Comparison of ENCODE assay signal across 11 mouse cellular contexts in genomic region chr5:34191843-34192242, GRCm38 (mm10). TPM values are rescaled to one million over a fixed set of nuclear protein-coding genes. Genes with fewer than 3 reads are reported as not detected.
A peak's percentile ranks its signal among the peaks of the same experiment; 100 is the strongest.
DNase-seq lines count a peak whose midpoint lies in the region; ATAC-seq and TF ChIP-seq lines count a peak whose summit lies in the region.
"Had no signal": no experiment of that assay in that cellular context is flagged by ENCODE, and none has a peak within 500 bp of the region (broad histone marks: within the 10 kb centered on the region; RNA-seq: fewer than 3 reads in every experiment).

No protein-coding gene starts in this region.

- no peaks in the 10 kb centered on the region for H3K36me3 ChIP-seq in heart, postnatal 0 days (replicated peaks; ENCODE audit: control insufficient read depth, insufficient read depth, low read length)
- H3K36me3 ChIP-seq in midbrain, postnatal 0 days (ENCODE audit: insufficient read depth, low read length) = no peaks in the 10 kb centered on the region; the same call in none of the 2 replicates
- no peaks in the 10 kb centered on the region; the same call in 1 of the 2 replicates for H3K36me3 ChIP-seq in midbrain, embryonic 16.5 days (ENCODE audit: control insufficient read depth, insufficient read depth, low read length)

- peaks cover 29% of the 10 kb centered on the region for H3K4me1 ChIP-seq in heart, postnatal 0 days (ENCODE audit: control insufficient read depth, insufficient read depth)
- H3K4me1 ChIP-seq in midbrain, postnatal 0 days (ENCODE audit: insufficient read depth, low read length) = 0 out of 2 replicates have a peak, but pooled peaks cover 5% of the 10 kb centered on the region
- H3K4me1 ChIP-seq in midbrain, embryonic 16.5 days (ENCODE audit: control insufficient read depth, insufficient read depth, low read length) = peaks cover 5% of the 10 kb centered on the region; the same call in 1 of the 2 replicates
- H3K4me1 ChIP-seq in bone marrow, adult 2 months (ENCODE audit: control insufficient read depth, insufficient read depth, low read length) = peaks cover 7% of the 10 kb centered on the region; the same call in 1 of the 2 replicates
- H3K4me1 ChIP-seq in olfactory bulb, adult 2 months (ENCODE audit: control insufficient read depth, insufficient read depth, low read length) = peaks cover 16% of the 10 kb centered on the region

- no peak for TF ChIP-seq EP300 in heart, postnatal 0 days (IDR thresholded peaks at IDR 0.05; ENCODE audit: low read depth)

- WGBS in heart, postnatal 0 days = 72% methylated on average over 4 of the region's 4 CpGs
- WGBS in midbrain, postnatal 0 days = 71% methylated on average over 4 of the region's 4 CpGs
- WGBS in midbrain, embryonic 16.5 days = 80% methylated on average over 4 of the region's 4 CpGs
- 71% methylated on average over 4 of the region's 4 CpGs for WGBS in bone marrow, adult 2 months
- WGBS in olfactory bulb, adult 2 months = 58% methylated on average over 4 of the region's 4 CpGs

- no peak overlapping the region for H3K27ac ChIP-seq in heart, postnatal 0 days (ENCODE audit: low read depth)
- no peak overlapping the region for H3K27ac ChIP-seq in midbrain, postnatal 0 days (ENCODE audit: low read depth, low read length)
- H3K27ac ChIP-seq in midbrain, embryonic 16.5 days (ENCODE audit: low read length) = no peak overlapping the region
- no peak overlapping the region for H3K27ac ChIP-seq in bone marrow, adult 2 months (ENCODE audit: control insufficient read depth, insufficient read depth, low read depth, low read length, poor library complexity)
- H3K27ac ChIP-seq in olfactory bulb, adult 2 months (ENCODE audit: insufficient read depth, low read depth, low read length) = no peak overlapping the region

- no peaks in the 10 kb centered on the region for H3K27me3 ChIP-seq in heart, postnatal 0 days (ENCODE audit: control insufficient read depth, insufficient read depth, low read length)
- H3K27me3 ChIP-seq in midbrain, postnatal 0 days (ENCODE audit: insufficient read depth, low read length) = no peaks in the 10 kb centered on the region
- no peaks in the 10 kb centered on the region for H3K27me3 ChIP-seq in midbrain, embryonic 16.5 days (ENCODE audit: control insufficient read depth, insufficient read depth, low read depth, low read length)
- H3K27me3 ChIP-seq: megakaryocyte, embryonic 14.5 days; Patski had no signal

- no peak for TF ChIP-seq POLR2A in bone marrow, adult 2 months (IDR thresholded peaks at IDR 0.05; ENCODE audit: borderline replicate concordance, control insufficient read depth, low read depth, low read length)
- no peak for TF ChIP-seq POLR2A in olfactory bulb, adult 2 months (IDR thresholded peaks at IDR 0.05; ENCODE audit: insufficient read depth, low read depth, low read length)

- DNase-seq in heart, postnatal 0 days (ENCODE audit: low spot score) = no peak
- no peak for DNase-seq in heart, postnatal 10 days
- peak; percentile 32 for DNase-seq in midbrain, postnatal 0 days (ENCODE audit: low spot score)
- no peak for DNase-seq in heart, adult 11 months
- no peak for DNase-seq in frontal cortex, adult 2 months (ENCODE audit: extremely low spot score in 1 of 2, low spot score in 1 of 2)
- DNase-seq: cerebellum, adult 11-12 months had no signal

- H3K4me2 ChIP-seq in heart, postnatal 0 days (ENCODE audit: low read depth, low read length) = no peak overlapping the region
- H3K4me2 ChIP-seq in midbrain, postnatal 0 days (ENCODE audit: low read depth, low read length, poor library complexity, severe bottlenecking) = no peak overlapping the region
- no peak overlapping the region for H3K4me2 ChIP-seq in midbrain, embryonic 16.5 days (ENCODE audit: low read length)

- peak; percentile 65 for TF ChIP-seq CTCF in heart, postnatal 0 days (IDR thresholded peaks at IDR 0.05; ENCODE audit: low read depth)
- peak; percentile 72 for TF ChIP-seq CTCF in midbrain, postnatal 0 days (IDR thresholded peaks at IDR 0.05)
- peak; percentile 29; the same call in 1 of the 2 replicates for TF ChIP-seq CTCF in bone marrow, adult 2 months (IDR thresholded peaks at IDR 0.05; ENCODE audit: control insufficient read depth, insufficient read depth, low read length)
- peak; percentile 32; the same call in 1 of the 2 replicates for TF ChIP-seq CTCF in olfactory bulb, adult 2 months (IDR thresholded peaks at IDR 0.05; ENCODE audit: insufficient read depth, low read depth, low read length)

- intact Hi-C loops in heart, postnatal 10 days (cut with DNase I) = loop anchor here (2.0 to 5.0 kb wide), 2 partner anchors 51 to 95 kb away; no protein-coding TSS in a partner anchor

- no peak for ATAC-seq in heart, postnatal 0 days (ENCODE audit: insufficient read depth, low read depth)
- no peak for ATAC-seq in midbrain, postnatal 0 days (ENCODE audit: low FRiP score)
- no peak for ATAC-seq in midbrain, embryonic 16.5 days
- ATAC-seq: Patski had no signal

- no peak overlapping the region for H3K4me3 ChIP-seq in heart, postnatal 0 days (ENCODE audit: low read depth, low read length)
- H3K4me3 ChIP-seq in midbrain, postnatal 0 days (ENCODE audit: low read depth, low read length) = no peak overlapping the region
- no peak overlapping the region for H3K4me3 ChIP-seq in midbrain, embryonic 16.5 days (ENCODE audit: low read depth, low read length)
- H3K4me3 ChIP-seq in bone marrow, adult 2 months (replicated peaks; ENCODE audit: control insufficient read depth, low read depth, low read length) = no peak overlapping the region
- H3K4me3 ChIP-seq in olfactory bulb, adult 2 months (ENCODE audit: insufficient read depth, low read depth, low read length) = no peak overlapping the region
- H3K4me3 ChIP-seq: megakaryocyte, embryonic 14.5 days had no signal

- H3K9me3 ChIP-seq in heart, postnatal 0 days (replicated peaks; ENCODE audit: control insufficient read depth, low read length) = no peaks in the 10 kb centered on the region
- H3K9me3 ChIP-seq in midbrain, postnatal 0 days (ENCODE audit: low read length) = no peaks in the 10 kb centered on the region
- no peaks in the 10 kb centered on the region for H3K9me3 ChIP-seq in midbrain, embryonic 16.5 days (replicated peaks; ENCODE audit: control insufficient read depth, low read length, poor library complexity, severe bottlenecking)
- H3K9me3 ChIP-seq: megakaryocyte, embryonic 14.5 days had no signal

- no peak overlapping the region for H3K9ac ChIP-seq in heart, postnatal 0 days (replicated peaks; ENCODE audit: low read depth, low read length)
- no peak overlapping the region for H3K9ac ChIP-seq in midbrain, postnatal 0 days (replicated peaks; ENCODE audit: low read length, poor library complexity, severe bottlenecking)
- H3K9ac ChIP-seq in midbrain, embryonic 16.5 days (ENCODE audit: low read depth, low read length) = no peak overlapping the region

RNA-seq across cellular contexts. Expression of gene Mxd4, which starts 4.3 kb away (rescaled TPM):
- total RNA-seq in heart, postnatal 0 days (2014; rRNA removed; ENCODE audit: low replicate concordance) = 104 and 114 TPM in 2 replicates
- polyA plus RNA-seq in heart, postnatal 0 days (2015; fragmentation: Nextera tagmentation; extraction: Ambion mirVana) = 22.5 and 24.5 TPM in 2 replicates
- total RNA-seq in heart, postnatal 10 days (2021) = 100 to 1,000 TPM; 109 to 119 TPM
- 87.3 and 90.2 TPM in 2 replicates for total RNA-seq in midbrain, postnatal 0 days (2014; rRNA removed)
- 16.7 and 18.7 TPM in 2 replicates for polyA plus RNA-seq in midbrain, postnatal 0 days (2015; fragmentation: Nextera tagmentation; extraction: Ambion mirVana)
- 32.0 and 33.9 TPM in 2 replicates for polyA plus RNA-seq in midbrain, embryonic 16.5 days (2015; fragmentation: Nextera tagmentation; extraction: Ambion mirVana)
- polyA plus RNA-seq in bone marrow, adult 2 months (2011; ENCODE audit: insufficient read depth, insufficient read length, low replicate concordance, missing spikeins) = 21.8 and 51.1 TPM in 2 replicates
- polyA plus RNA-seq in olfactory bulb, adult 2 months (2012; ENCODE audit: insufficient read depth, insufficient read length, low replicate concordance, missing spikeins) = 230 TPM in 1 of 2 replicates, not detected in the other
- 101 and 105 TPM in 2 replicates for polyA plus RNA-seq in frontal cortex, adult 2 months (2012; rRNA removed)

RNA-seq across cellular contexts. Expression of gene Haus3, which starts 22.5 kb away (rescaled TPM):
- 5.6 and 17.9 TPM in 2 replicates for total RNA-seq in heart, postnatal 0 days (2014; rRNA removed; ENCODE audit: low replicate concordance)
- 11.4 and 11.6 TPM in 2 replicates for polyA plus RNA-seq in heart, postnatal 0 days (2015; fragmentation: Nextera tagmentation; extraction: Ambion mirVana)
- 1 to 10 TPM; 6.9 to 7.4 TPM for total RNA-seq in heart, postnatal 10 days (2021)
- 7.6 and 9.9 TPM in 2 replicates for total RNA-seq in midbrain, postnatal 0 days (2014; rRNA removed)
- polyA plus RNA-seq in midbrain, postnatal 0 days (2015; fragmentation: Nextera tagmentation; extraction: Ambion mirVana) = 8.2 and 10.3 TPM in 2 replicates
- polyA plus RNA-seq in midbrain, embryonic 16.5 days (2015; fragmentation: Nextera tagmentation; extraction: Ambion mirVana) = 10.5 and 14.4 TPM in 2 replicates
- 18.4 and 37.5 TPM in 2 replicates for polyA plus RNA-seq in bone marrow, adult 2 months (2011; ENCODE audit: insufficient read depth, insufficient read length, low replicate concordance, missing spikeins)
- not detected in 2 replicates for polyA plus RNA-seq in olfactory bulb, adult 2 months (2012; ENCODE audit: insufficient read depth, insufficient read length, low replicate concordance, missing spikeins)
- polyA plus RNA-seq in frontal cortex, adult 2 months (2012; rRNA removed) = 6.5 and 6.7 TPM in 2 replicates

RNA-seq across cellular contexts. Expression of gene Poln, which starts 22.6 kb away (rescaled TPM):
- total RNA-seq in heart, postnatal 0 days (2014; rRNA removed; ENCODE audit: low replicate concordance) = 0.19 TPM in 1 of 2 replicates, not detected in the other
- polyA plus RNA-seq in heart, postnatal 0 days (2015; fragmentation: Nextera tagmentation; extraction: Ambion mirVana) = 0.54 and 1.3 TPM in 2 replicates
- 1 to 10 TPM; 2.1 to 5.4 TPM for total RNA-seq in heart, postnatal 10 days (2021)
- total RNA-seq in midbrain, postnatal 0 days (2014; rRNA removed) = 0.05 and 0.42 TPM in 2 replicates
- polyA plus RNA-seq in midbrain, postnatal 0 days (2015; fragmentation: Nextera tagmentation; extraction: Ambion mirVana) = 0.67 and 0.90 TPM in 2 replicates
- 0.18 and 0.26 TPM in 2 replicates for polyA plus RNA-seq in midbrain, embryonic 16.5 days (2015; fragmentation: Nextera tagmentation; extraction: Ambion mirVana)
- 4.3 and 6.2 TPM in 2 replicates for polyA plus RNA-seq in bone marrow, adult 2 months (2011; ENCODE audit: insufficient read depth, insufficient read length, low replicate concordance, missing spikeins)
- polyA plus RNA-seq in olfactory bulb, adult 2 months (2012; ENCODE audit: insufficient read depth, insufficient read length, low replicate concordance, missing spikeins) = not detected in 2 replicates
- polyA plus RNA-seq in frontal cortex, adult 2 months (2012; rRNA removed) = 1.2 TPM in 2 replicates
